Mouse (Mus musculus): ENCODE measurements around the gene Ubiad1. TPM values are rescaled to one million over a fixed set of nuclear protein-coding genes. Genes with fewer than 3 reads are reported as not detected.
A peak's percentile ranks its signal among the peaks of the same experiment; 100 is the strongest.

Ubiad1 gene
- polyA plus RNA-seq, 1 experiment from 2014 or later, result 21.8 TPM

- Histone ChIP-seq H3K36me3 (peaks cover 19% of the 10 kb centered on the region), H3K27ac (peak overlapping the region; percentile 46; the same call in 1 of the 2 replicates), H3K4me1 (replicated peaks) (peaks cover 23% of the 10 kb centered on the region), H3K4me2 (peak overlapping the region; percentile 82), H3K9me3 (no peaks in the 10 kb centered on the region), H3K9ac (replicated peaks) (peak overlapping the region; percentile 82), H3K27me3 (no peaks in the 10 kb centered on the region), H3K4me3 (replicated peaks) (peak overlapping the region; percentile 84)
- no peak for ATAC-seq (ENCODE audit: insufficient number of reproducible peaks, insufficient read depth, low FRiP score, low TSS enrichment, low read depth)
- under 1% methylated on average over 15 of the region's 15 CpGs for WGBS
Observed at GRCm38 (mm10) chr4:148448853-148449245, 4.3 kb upstream of the Ubiad1 start.

- Histone ChIP-seq H3K9me3 (no peaks in the 10 kb centered on the region), H3K27ac (peak within 1 kb of the TSS; percentile 67), H3K4me1 (replicated peaks) (peaks cover 27% of the 10 kb centered on the region), H3K4me3 (replicated peaks) (peak within 1 kb of the TSS; percentile 84), H3K9ac (replicated peaks) (peak within 1 kb of the TSS; percentile 82), H3K27me3 (no peaks in the 10 kb centered on the region), H3K36me3 (peaks cover 13% of the 10 kb centered on the region), H3K4me2 (peak within 1 kb of the TSS; percentile 82)
- WGBS, result under 1% methylated on average over 56 of the region's 56 CpGs
- ATAC-seq (ENCODE audit: insufficient number of reproducible peaks, insufficient read depth, low FRiP score, low TSS enrichment, low read depth), result peak; percentile 97
Observed at GRCm38 (mm10) chr4:148448179-148448852, 3.7 kb upstream of the Ubiad1 start, which contains the start of gene Mtor. TSS of gene Mtor (plus strand) at chr4:148448611.

DNA sequence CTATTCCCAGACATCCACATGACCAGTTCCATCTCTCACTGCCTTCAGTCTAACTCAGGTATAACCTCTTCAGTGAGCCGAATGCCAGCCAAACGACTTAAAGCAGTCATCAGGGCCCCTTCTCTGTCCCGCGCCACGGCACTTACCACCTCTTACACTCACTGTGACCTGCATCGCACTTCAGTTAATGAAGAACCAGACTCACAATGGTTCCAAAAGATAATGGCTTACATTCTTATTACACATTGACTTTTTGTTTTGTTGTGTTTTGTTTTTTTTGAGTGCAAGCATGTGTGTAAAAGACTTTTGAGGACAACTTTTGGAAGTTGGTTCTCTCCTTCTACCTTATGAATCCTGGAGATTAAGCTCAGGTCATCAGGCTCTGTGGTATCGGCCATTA is 2.0 kb downstream of the Ubiad1 start:
- no peak overlapping the region for H3K27ac ChIP-seq
- 95% methylated on average over 7 of the region's 7 CpGs for WGBS
- no peaks in the 10 kb centered on the region; the same call in 1 of the 2 replicates for H3K36me3 ChIP-seq
- H3K9me3 ChIP-seq, result no peaks in the 10 kb centered on the region
- H3K27me3 ChIP-seq, result no peaks in the 10 kb centered on the region
- H3K4me1 ChIP-seq (replicated peaks), result peaks cover 14% of the 10 kb centered on the region
- ATAC-seq (ENCODE audit: insufficient number of reproducible peaks, insufficient read depth, low FRiP score, low TSS enrichment, low read depth), result no peak
- H3K9ac ChIP-seq (replicated peaks), result no peak overlapping the region
- no peak overlapping the region for H3K4me3 ChIP-seq (replicated peaks)
- no peak overlapping the region for H3K4me2 ChIP-seq

GRCm38 (mm10) chr4:148441931-148442330 is 2.6 kb downstream of the Ubiad1 start:
- no peak overlapping the region for H3K4me2 ChIP-seq
- no peaks in the 10 kb centered on the region for H3K27me3 ChIP-seq
- no peak overlapping the region for H3K27ac ChIP-seq
- no peak overlapping the region for H3K4me3 ChIP-seq (replicated peaks)
- peaks cover 12% of the 10 kb centered on the region for H3K4me1 ChIP-seq (replicated peaks)
- no peak overlapping the region for H3K9ac ChIP-seq (replicated peaks)
- WGBS, result 84% methylated on average over 5 of the region's 5 CpGs
- no peaks in the 10 kb centered on the region for H3K9me3 ChIP-seq
- no peak for ATAC-seq (ENCODE audit: insufficient number of reproducible peaks, insufficient read depth, low FRiP score, low TSS enrichment, low read depth)
- H3K36me3 ChIP-seq, result no peaks in the 10 kb centered on the region; the same call in 1 of the 2 replicates

DNA sequence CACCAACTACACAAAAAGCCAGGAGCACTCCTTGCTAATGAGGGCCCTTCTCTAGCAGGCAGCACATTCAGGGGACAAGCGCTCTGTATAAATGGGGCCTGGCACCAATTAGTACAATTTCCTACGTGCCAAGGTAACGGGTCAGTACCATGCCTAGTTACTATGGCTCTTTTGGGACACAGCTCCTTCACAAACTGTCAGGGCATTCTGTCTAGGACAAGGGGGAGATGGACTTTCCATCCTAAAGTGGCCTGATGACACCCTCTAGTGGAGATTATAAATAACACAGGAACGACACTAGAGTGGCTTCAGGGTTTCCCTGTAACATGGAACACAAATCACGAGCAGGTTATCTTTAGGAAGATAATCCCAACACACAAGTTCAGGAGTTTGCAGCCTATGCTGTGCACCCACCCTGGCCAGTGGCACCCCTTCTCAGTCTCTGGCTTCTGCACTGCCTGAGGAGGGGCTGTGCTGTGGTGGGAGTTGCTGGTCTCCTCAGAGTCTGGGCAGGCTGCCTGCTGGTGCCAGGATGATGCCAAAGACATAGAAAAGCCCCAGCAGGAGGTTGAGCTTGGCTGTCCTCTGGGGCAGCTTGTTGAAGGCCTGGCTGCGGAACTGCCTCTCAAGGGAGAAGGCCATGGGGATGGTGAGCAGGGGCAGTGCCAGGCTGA is 8.8 kb downstream of the Ubiad1 start:
- Histone ChIP-seq H3K4me2 (no peak overlapping the region), H3K27ac (no peak overlapping the region), H3K9me3 (no peaks in the 10 kb centered on the region), H3K4me3 (replicated peaks) (no peak overlapping the region), H3K4me1 (replicated peaks) (no peaks in the 10 kb centered on the region; the same call in 1 of the 2 replicates), H3K27me3 (no peaks in the 10 kb centered on the region), H3K9ac (replicated peaks) (no peak overlapping the region), H3K36me3 (peaks cover 26% of the 10 kb centered on the region)
- no peak for ATAC-seq (ENCODE audit: insufficient number of reproducible peaks, insufficient read depth, low FRiP score, low TSS enrichment, low read depth)
- 69% methylated on average over 6 of the region's 6 CpGs for WGBS

DNA sequence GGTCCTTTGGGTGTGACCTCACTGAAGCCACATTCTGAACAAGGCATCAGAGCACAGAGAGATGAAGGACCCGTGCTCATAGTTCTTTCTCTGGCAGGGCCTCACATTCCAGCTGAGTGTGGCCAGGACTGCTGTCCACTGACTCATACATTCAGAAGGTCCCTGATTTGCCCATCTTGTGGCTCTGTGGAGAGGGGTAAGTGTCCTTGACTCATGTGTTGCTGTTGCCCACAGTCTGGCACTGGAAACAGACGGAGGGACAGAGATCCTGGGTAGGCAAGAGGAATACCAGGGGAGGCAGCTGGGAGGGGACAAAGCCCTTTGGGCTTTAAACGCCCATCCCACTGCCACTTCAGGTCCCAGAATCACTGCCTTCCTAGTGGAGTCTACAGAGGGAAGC is 9.5 kb downstream of the Ubiad1 start:
- ATAC-seq (ENCODE audit: insufficient number of reproducible peaks, insufficient read depth, low FRiP score, low TSS enrichment, low read depth), result no peak
- Histone ChIP-seq H3K27me3 (no peaks in the 10 kb centered on the region), H3K4me1 (replicated peaks) (no peaks in the 10 kb centered on the region; the same call in 1 of the 2 replicates), H3K36me3 (peaks cover 26% of the 10 kb centered on the region), H3K4me3 (replicated peaks) (no peak overlapping the region), H3K9me3 (no peaks in the 10 kb centered on the region), H3K4me2 (no peak overlapping the region), H3K9ac (replicated peaks) (no peak overlapping the region), H3K27ac (no peak overlapping the region)
- 82% methylated on average over 3 of the region's 3 CpGs for WGBS

DNA sequence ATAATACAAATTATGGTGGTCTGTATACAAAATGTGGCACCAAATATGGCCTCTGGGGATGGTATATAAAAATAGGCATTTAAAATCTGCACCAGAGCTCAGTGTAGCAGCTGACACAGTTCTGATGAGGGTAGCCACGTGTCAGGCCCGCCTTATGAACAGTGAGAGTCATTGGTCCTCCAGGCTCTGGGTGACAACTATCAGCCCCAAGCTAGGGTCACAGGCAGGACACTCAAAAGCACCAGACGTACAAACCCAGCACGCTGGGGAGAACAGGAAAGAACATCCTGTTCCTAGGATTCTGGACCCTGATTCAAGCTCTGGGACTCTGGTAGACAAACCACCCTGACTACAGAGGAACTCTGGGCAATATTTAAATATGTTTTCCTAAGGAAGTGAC is 10.0 kb downstream of the Ubiad1 start:
- Histone ChIP-seq H3K9me3 (no peaks in the 10 kb centered on the region), H3K4me3 (replicated peaks) (no peak overlapping the region), H3K27ac (no peak overlapping the region), H3K27me3 (no peaks in the 10 kb centered on the region), H3K4me2 (no peak overlapping the region), H3K4me1 (replicated peaks) (no peaks in the 10 kb centered on the region; the same call in 1 of the 2 replicates), H3K9ac (replicated peaks) (no peak overlapping the region), H3K36me3 (peaks cover 26% of the 10 kb centered on the region)
- no peak for ATAC-seq (ENCODE audit: insufficient number of reproducible peaks, insufficient read depth, low FRiP score, low TSS enrichment, low read depth)
- WGBS, result 86% methylated on average over 4 of the region's 4 CpGs

GRCm38 (mm10) chr4:148433813-148434212 is 10.8 kb downstream of the Ubiad1 start:
- peaks cover 26% of the 10 kb centered on the region for H3K36me3 ChIP-seq
- no peaks in the 10 kb centered on the region; the same call in 1 of the 2 replicates for H3K4me1 ChIP-seq (replicated peaks)
- H3K9me3 ChIP-seq, result no peaks in the 10 kb centered on the region
- 75% methylated on average over 5 of the region's 5 CpGs for WGBS
- ATAC-seq (ENCODE audit: insufficient number of reproducible peaks, insufficient read depth, low FRiP score, low TSS enrichment, low read depth), result no peak
- no peaks in the 10 kb centered on the region for H3K27me3 ChIP-seq
- no peak overlapping the region for H3K9ac ChIP-seq (replicated peaks)
- no peak overlapping the region for H3K4me3 ChIP-seq (replicated peaks)
- H3K27ac ChIP-seq, result no peak overlapping the region
- no peak overlapping the region for H3K4me2 ChIP-seq

- Histone ChIP-seq H3K9me3 (no peaks in the 10 kb centered on the region), H3K27me3 (no peaks in the 10 kb centered on the region), H3K9ac (replicated peaks) (no peak overlapping the region), H3K4me3 (replicated peaks) (no peak overlapping the region), H3K4me2 (no peak overlapping the region), H3K27ac (no peak overlapping the region), H3K4me1 (replicated peaks) (no peaks in the 10 kb centered on the region; the same call in 1 of the 2 replicates), H3K36me3 (peaks cover 26% of the 10 kb centered on the region)
- ATAC-seq (ENCODE audit: insufficient number of reproducible peaks, insufficient read depth, low FRiP score, low TSS enrichment, low read depth), result no peak
- WGBS, result 78% methylated on average over 18 of the region's 18 CpGs
Observed at GRCm38 (mm10) chr4:148433336-148433735, 11.2 kb downstream of the Ubiad1 start.

- ATAC-seq (ENCODE audit: insufficient number of reproducible peaks, insufficient read depth, low FRiP score, low TSS enrichment, low read depth), result no peak
- H3K36me3 ChIP-seq, result peaks cover 26% of the 10 kb centered on the region
- no peaks in the 10 kb centered on the region for H3K27me3 ChIP-seq
- WGBS, result 79% methylated on average over 4 of the region's 4 CpGs
- H3K27ac ChIP-seq, result no peak overlapping the region
- no peak overlapping the region for H3K9ac ChIP-seq (replicated peaks)
- no peaks in the 10 kb centered on the region for H3K9me3 ChIP-seq
- no peak overlapping the region for H3K4me2 ChIP-seq
- H3K4me3 ChIP-seq (replicated peaks), result no peak overlapping the region
- H3K4me1 ChIP-seq (replicated peaks), result peaks cover 2% of the 10 kb centered on the region; the same call in 1 of the 2 replicates
Observed at GRCm38 (mm10) chr4:148432488-148432887, 12.1 kb downstream of the Ubiad1 start.

GRCm38 (mm10) chr4:148430880-148431519 is 13.6 kb downstream of the Ubiad1 start:
- no peak for ATAC-seq (ENCODE audit: insufficient number of reproducible peaks, insufficient read depth, low FRiP score, low TSS enrichment, low read depth)
- Histone ChIP-seq H3K9ac (replicated peaks) (no peak overlapping the region), H3K4me3 (replicated peaks) (no peak overlapping the region), H3K9me3 (no peaks in the 10 kb centered on the region), H3K27ac (no peak overlapping the region), H3K36me3 (peaks cover 21% of the 10 kb centered on the region; the same call in 1 of the 2 replicates), H3K4me1 (replicated peaks) (peaks cover 8% of the 10 kb centered on the region), H3K27me3 (no peaks in the 10 kb centered on the region), H3K4me2 (no peak overlapping the region)
- WGBS, result 71% methylated on average over 11 of the region's 11 CpGs

Measured in limb, embryonic 12.5 days (tissue).